Comparison of ENCODE assay signal across 14 mouse cellular contexts in genomic region chr10:37347661-37348060, GRCm38 (mm10).
"Had no signal": no experiment of that assay in that cellular context is flagged by ENCODE, and none has a peak within 500 bp of the region (broad histone marks: within the 10 kb centered on the region; RNA-seq: fewer than 3 reads in every experiment).

No protein-coding gene starts in this region.

- H3K9me3 ChIP-seq: liver, embryonic 13.5 days; lung, embryonic 15.5 days; megakaryocyte, embryonic 14.5 days; midbrain, embryonic 12.5 days had no signal

- H3K4me1 ChIP-seq: liver, embryonic 13.5 days; lung, embryonic 15.5 days had no signal

- ATAC-seq: liver, postnatal 0 days; midbrain, embryonic 16.5 days had no signal

- H3K36me3 ChIP-seq: liver, embryonic 13.5 days; lung, embryonic 15.5 days; midbrain, embryonic 12.5 days had no signal

- H3K4me3 ChIP-seq: left cerebral cortex, adult 2 months; liver, embryonic 13.5 days; lung, embryonic 15.5 days; megakaryocyte, embryonic 14.5 days; midbrain, embryonic 12.5 days had no signal

- H3K9ac ChIP-seq: liver, embryonic 13.5 days; liver, postnatal 0 days; lung, embryonic 15.5 days; midbrain, embryonic 12.5 days had no signal

- H3K27ac ChIP-seq: liver, embryonic 13.5 days; lung, embryonic 15.5 days; macrophage; midbrain, embryonic 12.5 days had no signal

- DNase-seq: kidney, postnatal 25 days; liver; liver, embryonic 13.5 days; liver, postnatal 0 days; lung, postnatal 14 days; spleen, adult 18-20 months; thymus, adult 18-20 months; thymus, postnatal 14 days had no signal

- H3K4me2 ChIP-seq: liver, embryonic 13.5 days; lung, embryonic 15.5 days; midbrain, embryonic 12.5 days had no signal

- H3K27me3 ChIP-seq: liver, embryonic 13.5 days; lung, embryonic 15.5 days; megakaryocyte, embryonic 14.5 days; midbrain, embryonic 12.5 days had no signal
